Mouse (Mus musculus): ENCODE measurements around the gene Cpb1.

GRCm38 (mm10) chr3:20294542-20295348 is 19.2 kb upstream of the Cpb1 start:
- TF ChIP-seq CTCF (IDR thresholded peaks at IDR 0.05), result no peak
- TF ChIP-seq EP300 (IDR thresholded peaks at IDR 0.05), result no peak
